10 mouse cellular contexts compared by ENCODE assay signal in the genomic region with DNA sequence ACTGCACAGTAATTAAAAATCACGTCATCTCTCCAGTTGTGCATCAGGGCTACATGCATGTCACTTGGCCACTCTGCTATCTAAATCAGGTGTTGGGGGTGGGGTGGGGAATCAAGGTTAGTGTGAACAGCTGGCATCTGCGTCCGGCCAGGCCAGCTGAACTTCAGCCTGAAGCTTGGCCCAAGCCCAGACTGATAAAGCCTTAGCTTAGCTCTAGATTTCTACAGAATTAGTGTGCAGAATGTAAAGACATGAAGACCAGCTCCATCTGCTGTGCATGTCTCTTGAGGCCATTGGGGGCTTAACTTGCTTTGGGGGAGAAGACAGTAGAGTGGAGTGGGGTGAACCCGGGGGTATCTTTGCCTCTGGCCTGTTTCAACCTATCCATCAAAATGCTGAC.
DNase-seq lines count a peak whose midpoint lies in the region; ATAC-seq lines count a peak whose summit lies in the region.
"Had no signal": no experiment of that assay in that cellular context is flagged by ENCODE, and none has a peak within 500 bp of the region (broad histone marks: within the 10 kb centered on the region; RNA-seq: fewer than 3 reads in every experiment).

No protein-coding gene starts in this region.

- DNase-seq in heart, adult 8-10 months (ENCODE audit: low spot score): no peak
- peak; percentile 16 for DNase-seq in MN1 (ENCODE audit: low spot score)
- peak; percentile 32 for DNase-seq in heart, postnatal 4 days
- DNase-seq in urinary bladder, postnatal 25 days (ENCODE audit: low spot score): no peak

- peaks cover 11% of the 10 kb centered on the region for H3K4me1 ChIP-seq in heart, embryonic 16.5 days (ENCODE audit: control insufficient read depth, insufficient read depth, low read length)
- H3K4me1 ChIP-seq in midbrain, embryonic 13.5 days (replicated peaks): peaks cover 36% of the 10 kb centered on the region

- H3K36me3 ChIP-seq in heart, embryonic 16.5 days (ENCODE audit: control insufficient read depth, insufficient read depth): no peaks in the 10 kb centered on the region
- H3K36me3 ChIP-seq in midbrain, embryonic 13.5 days: no peaks in the 10 kb centered on the region
- H3K36me3 ChIP-seq: embryonic facial prominence, embryonic 15.5 days had no signal

- no peak overlapping the region for H3K4me3 ChIP-seq in heart, embryonic 16.5 days (ENCODE audit: low read length)
- H3K4me3 ChIP-seq in midbrain, embryonic 13.5 days (replicated peaks): no peak overlapping the region
- H3K4me3 ChIP-seq: embryonic facial prominence, embryonic 15.5 days had no signal

- H3K9ac ChIP-seq in heart, embryonic 16.5 days (ENCODE audit: low read length): no peak overlapping the region
- H3K9ac ChIP-seq in midbrain, embryonic 13.5 days (replicated peaks): no peak overlapping the region
- H3K9ac ChIP-seq: embryonic facial prominence, embryonic 15.5 days had no signal

- WGBS in heart, embryonic 16.5 days: 30% methylated on average over 4 of the region's 4 CpGs
- 39% methylated on average over 4 of the region's 4 CpGs for WGBS in midbrain, embryonic 13.5 days

- no peak overlapping the region for H3K4me2 ChIP-seq in heart, embryonic 16.5 days (ENCODE audit: low read depth, low read length)
- H3K4me2 ChIP-seq in midbrain, embryonic 13.5 days (replicated peaks): no peak overlapping the region
- H3K4me2 ChIP-seq: embryonic facial prominence, embryonic 15.5 days had no signal

- no peaks in the 10 kb centered on the region for H3K9me3 ChIP-seq in heart, embryonic 16.5 days (replicated peaks; ENCODE audit: control insufficient read depth, low read length)
- no peaks in the 10 kb centered on the region for H3K9me3 ChIP-seq in midbrain, embryonic 13.5 days
- H3K9me3 ChIP-seq: embryonic facial prominence, embryonic 15.5 days; megakaryocyte, embryonic 14.5 days had no signal

- H3K27ac ChIP-seq in heart, embryonic 16.5 days (ENCODE audit: low read length): no peak overlapping the region; the same call in 1 of the 2 replicates
- no peak overlapping the region for H3K27ac ChIP-seq in midbrain, embryonic 13.5 days
- H3K27ac ChIP-seq: embryonic facial prominence, embryonic 15.5 days had no signal

- peak; percentile 66 for ATAC-seq in heart, embryonic 16.5 days (replicated peaks; ENCODE audit: extremely low read depth, insufficient read depth, low FRiP score)
- peak; percentile 49; the same call in 1 of the 2 replicates for ATAC-seq in midbrain, embryonic 13.5 days
- no peak for ATAC-seq in megakaryocyte-erythroid progenitor cell, adult 5-6 weeks (replicated peaks; ENCODE audit: low FRiP score, low TSS enrichment, poor library complexity, severe bottlenecking)
- ATAC-seq in frontal cortex, adult (ENCODE audit: low TSS enrichment): no peak

- no peaks in the 10 kb centered on the region for H3K27me3 ChIP-seq in heart, embryonic 16.5 days (ENCODE audit: control insufficient read depth, insufficient read depth, low read length)
- H3K27me3 ChIP-seq in midbrain, embryonic 13.5 days: peaks cover 26% of the 10 kb centered on the region; the same call in 1 of the 2 replicates
- H3K27me3 ChIP-seq: embryonic facial prominence, embryonic 15.5 days; megakaryocyte, embryonic 14.5 days had no signal

Comparison
In these comparisons a context has a peak if more than half of its experiments do, and no peak if none do; other contexts are left out.
1. DNase-seq: peak in MN1 (single experiment) and heart, postnatal 4 days (single experiment); none in heart, adult 8-10 months (single experiment) and urinary bladder, postnatal 25 days (single experiment).
2. ATAC-seq: peak in heart, embryonic 16.5 days (single experiment) and midbrain, embryonic 13.5 days (single experiment); none in megakaryocyte-erythroid progenitor cell, adult 5-6 weeks (single experiment) and frontal cortex, adult (single experiment).